Comparison of ENCODE assay signal across 8 mouse cellular contexts in the genomic region with DNA sequence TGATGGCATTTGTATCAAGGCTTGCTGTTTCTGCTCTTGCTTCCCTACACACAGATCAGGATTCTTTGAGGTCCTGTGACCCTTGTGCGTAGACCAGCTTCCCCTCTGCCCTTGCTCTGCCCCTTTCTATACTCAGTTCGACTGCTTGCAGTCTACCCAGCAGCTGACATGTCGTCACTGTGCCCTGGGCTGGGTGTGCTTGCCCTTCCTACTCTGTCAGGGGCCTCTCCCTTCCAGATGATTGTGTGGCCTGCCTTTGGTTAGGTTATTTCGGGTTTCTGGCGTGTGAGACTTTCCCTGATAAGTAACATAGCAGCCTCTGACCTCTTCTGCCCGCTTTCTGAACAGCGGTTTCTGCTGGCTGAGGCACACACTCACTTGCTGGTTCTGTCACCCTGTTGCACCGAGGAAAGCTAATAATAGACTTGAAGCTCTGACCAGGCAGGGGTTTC. TPM values are rescaled to one million over a fixed set of nuclear protein-coding genes. Genes with fewer than 3 reads are reported as not detected.
DNase-seq lines count a peak whose midpoint lies in the region; ATAC-seq and TF ChIP-seq lines count a peak whose summit lies in the region.

No protein-coding gene starts in this region.

- no peak overlapping the region for H3K27ac ChIP-seq in kidney, adult 2 months (ENCODE audit: insufficient read depth, low read depth, low read length)
- H3K27ac ChIP-seq in embryonic fibroblast, embryonic 13.5 days (ENCODE audit: insufficient read depth, low read length) = no peak overlapping the region
- H3K27ac ChIP-seq in liver, postnatal 0 days (ENCODE audit: low read depth) = no peak overlapping the region
- H3K27ac ChIP-seq in neural tube, embryonic 11.5 days (ENCODE audit: low read depth, low read length) = no peak overlapping the region

- ATAC-seq in liver, postnatal 0 days = no peak
- no peak for ATAC-seq in neural tube, embryonic 11.5 days (ENCODE audit: insufficient read depth, low FRiP score, low TSS enrichment)

- no peaks in the 10 kb centered on the region for H3K27me3 ChIP-seq in kidney, adult 2 months (replicated peaks; ENCODE audit: control insufficient read depth, insufficient read depth, low read length)
- H3K27me3 ChIP-seq in liver, postnatal 0 days (ENCODE audit: insufficient read depth, low read length) = peaks cover 7% of the 10 kb centered on the region; the same call in 1 of the 2 replicates
- no peaks in the 10 kb centered on the region for H3K27me3 ChIP-seq in neural tube, embryonic 11.5 days (ENCODE audit: control insufficient read depth, insufficient read depth, low read length)

- no peaks in the 10 kb centered on the region for H3K9me3 ChIP-seq in liver, postnatal 0 days (ENCODE audit: low read length)
- no peaks in the 10 kb centered on the region for H3K9me3 ChIP-seq in neural tube, embryonic 11.5 days (ENCODE audit: control insufficient read depth, low read length)

- TF ChIP-seq POLR2A in kidney, adult 2 months (IDR thresholded peaks at IDR 0.05; ENCODE audit: low read depth, low read length) = no peak
- TF ChIP-seq POLR2A in embryonic fibroblast, embryonic 13.5 days (IDR thresholded peaks at IDR 0.05; ENCODE audit: low read depth, low read length) = no peak

- no peak for TF ChIP-seq EP300 in liver, postnatal 0 days (IDR thresholded peaks at IDR 0.05; ENCODE audit: low read depth)

- no peak for TF ChIP-seq CTCF in kidney, adult 2 months (conservative IDR thresholded peaks at IDR 0.05; ENCODE audit: insufficient read depth, insufficient read length, low read depth, low read length)
- TF ChIP-seq CTCF in embryonic fibroblast, embryonic 13.5 days (IDR thresholded peaks at IDR 0.05; ENCODE audit: borderline replicate concordance, insufficient read depth, low read length) = no peak
- no peak for TF ChIP-seq CTCF in liver, postnatal 0 days (IDR thresholded peaks at IDR 0.05; ENCODE audit: low read depth)

- intact Hi-C loops in heart, postnatal 25 days (cut with DNase I) = no loop called here

- no peak overlapping the region; the same call in 1 of the 2 replicates for H3K9ac ChIP-seq in liver, postnatal 0 days (replicated peaks)
- peak overlapping the region; percentile 5; the same call in 1 of the 2 replicates for H3K9ac ChIP-seq in neural tube, embryonic 11.5 days (ENCODE audit: low read length)

- H3K4me2 ChIP-seq in liver, postnatal 0 days (ENCODE audit: low read depth, low read length) = peak overlapping the region; percentile 36
- peak overlapping the region; percentile 58 for H3K4me2 ChIP-seq in neural tube, embryonic 11.5 days (ENCODE audit: low read depth)

- H3K4me3 ChIP-seq in kidney, adult 2 months (ENCODE audit: insufficient read depth, low read depth, low read length) = no peak overlapping the region
- peak overlapping the region; percentile 90; the same call in 1 of the 2 replicates for H3K4me3 ChIP-seq in embryonic fibroblast, embryonic 13.5 days (ENCODE audit: insufficient read depth, low read length)
- no peak overlapping the region for H3K4me3 ChIP-seq in liver, postnatal 0 days (ENCODE audit: low read depth, low read length)
- peak overlapping the region; percentile 98 for H3K4me3 ChIP-seq in neural tube, embryonic 11.5 days (ENCODE audit: low read depth, low read length)

- DNase-seq in kidney, adult 2 months = peak; percentile 20
- DNase-seq in kidney, adult 9 months = no peak
- peak; percentile 46 for DNase-seq in heart, postnatal 25 days (ENCODE audit: low spot score)
- peak; percentile 34 for DNase-seq in liver, postnatal 0 days
- DNase-seq in neural tube, embryonic 11.5 days (ENCODE audit: low spot score) = no peak
- DNase-seq in frontal cortex, postnatal 25 days (ENCODE audit: low spot score in 2 of 2) = no peak
- DNase-seq in layer of hippocampus, adult 11-12 months (ENCODE audit: low spot score) = no peak

- WGBS in kidney, adult 2 months = 36% methylated on average over 8 of the region's 8 CpGs
- WGBS in liver, postnatal 0 days (ENCODE audit: insufficient replicate concordance) = 19% methylated on average over 8 of the region's 8 CpGs
- WGBS in neural tube, embryonic 11.5 days = 52% methylated on average over 8 of the region's 8 CpGs

- H3K36me3 ChIP-seq in kidney, adult 2 months (ENCODE audit: control insufficient read depth, insufficient read depth, low read length) = no peaks in the 10 kb centered on the region
- H3K36me3 ChIP-seq in liver, postnatal 0 days (replicated peaks; ENCODE audit: insufficient read depth, low read length) = no peaks in the 10 kb centered on the region
- H3K36me3 ChIP-seq in neural tube, embryonic 11.5 days (ENCODE audit: control insufficient read depth, insufficient read depth, low read length) = no peaks in the 10 kb centered on the region

- peaks cover 13% of the 10 kb centered on the region for H3K4me1 ChIP-seq in kidney, adult 2 months (ENCODE audit: control insufficient read depth, insufficient read depth, low read length)
- H3K4me1 ChIP-seq in embryonic fibroblast, embryonic 13.5 days (ENCODE audit: control insufficient read depth, insufficient read depth, low read length) = peaks cover 14% of the 10 kb centered on the region
- H3K4me1 ChIP-seq in liver, postnatal 0 days (ENCODE audit: insufficient read depth) = peaks cover 13% of the 10 kb centered on the region
- H3K4me1 ChIP-seq in neural tube, embryonic 11.5 days (ENCODE audit: control insufficient read depth, insufficient read depth, low read length) = peaks cover 18% of the 10 kb centered on the region

RNA-seq across cellular contexts. Expression of a gene that starts 2.6 kb away (rescaled TPM):
- 23.8 and 27.3 TPM in 2 replicates for polyA plus RNA-seq in kidney, adult 2 months (2012; rRNA removed)
- 31.7 and 39.1 TPM in 2 replicates for polyA plus RNA-seq in embryonic fibroblast, embryonic 13.5 days (2011; ENCODE audit: insufficient read length, low read depth, missing spikeins)
- 10 to 100 TPM; 50.6 to 57.9 TPM for total RNA-seq in heart, postnatal 25 days (2021)
- 2.4 and 2.7 TPM in 2 replicates for polyA plus RNA-seq in liver, postnatal 0 days (2015; fragmentation: Nextera tagmentation; extraction: Ambion mirVana)
- 10.3 and 11.0 TPM in 2 replicates for polyA plus RNA-seq in neural tube, embryonic 11.5 days (2014; fragmentation: Nextera tagmentation; extraction: Ambion mirVana)

Comparison
In these comparisons a context has a peak if more than half of its experiments do, and no peak if none do; other contexts are left out.
1. DNase-seq: peak in kidney, adult 2 months (single experiment), heart, postnatal 25 days (single experiment) and liver, postnatal 0 days (single experiment); none in kidney, adult 9 months (single experiment), neural tube, embryonic 11.5 days (single experiment), frontal cortex, postnatal 25 days (0 of 2) and layer of hippocampus, adult 11-12 months (single experiment).
2. H3K4me3 ChIP-seq: peak in embryonic fibroblast, embryonic 13.5 days (single experiment) and neural tube, embryonic 11.5 days (single experiment); none in kidney, adult 2 months (single experiment) and liver, postnatal 0 days (single experiment).